ENCODE assay signal across 12 mouse cellular contexts in genomic region chr2:157349121-157349778, GRCm38 (mm10). TPM values are rescaled to one million over a fixed set of nuclear protein-coding genes. Genes with fewer than 3 reads are reported as not detected.
DNase-seq lines count a peak whose midpoint lies in the region; ATAC-seq and TF ChIP-seq lines count a peak whose summit lies in the region.
"Had no signal": no experiment of that assay in that cellular context is flagged by ENCODE, and none has a peak within 500 bp of the region (broad histone marks: within the 10 kb centered on the region; RNA-seq: fewer than 3 reads in every experiment).

No protein-coding gene starts in this region.

- TF ChIP-seq POLR2A in heart, adult 2 months (IDR thresholded peaks at IDR 0.05; ENCODE audit: insufficient read depth, low read depth, low read length): no peak

- 26% methylated on average over 12 of the region's 12 CpGs for WGBS in forebrain, postnatal 0 days
- WGBS in midbrain, embryonic 10.5 days: 54% methylated on average over 12 of the region's 12 CpGs
- 49% methylated on average over 12 of the region's 12 CpGs for WGBS in stomach, embryonic 15.5 days
- WGBS in heart, adult 2 months: 63% methylated on average over 12 of the region's 12 CpGs

- intact Hi-C loops in heart, postnatal 36 days (cut with DNase I): no loop called here
- intact Hi-C loops in gastrocnemius, adult 2 months (cut with DNase I): no loop called here
- intact Hi-C loops in heart, adult 2 months (cut with DNase I): no loop called here

- no peaks in the 10 kb centered on the region for H3K36me3 ChIP-seq in forebrain, postnatal 0 days (ENCODE audit: insufficient read depth)
- H3K36me3 ChIP-seq in midbrain, embryonic 10.5 days: no peaks in the 10 kb centered on the region
- no peaks in the 10 kb centered on the region for H3K36me3 ChIP-seq in stomach, embryonic 15.5 days
- H3K36me3 ChIP-seq in heart, adult 2 months (ENCODE audit: control insufficient read depth, insufficient read depth, low read length): no peaks in the 10 kb centered on the region

- TF ChIP-seq EP300 in heart, adult 2 months (IDR thresholded peaks at IDR 0.05; ENCODE audit: insufficient read depth, low read depth, low read length): no peak

- peak; percentile 52; the same call in 1 of the 2 replicates for ATAC-seq in forebrain, postnatal 0 days
- ATAC-seq in stomach, embryonic 15.5 days (ENCODE audit: insufficient read depth, low FRiP score, low read depth): no peak

- no peak for TF ChIP-seq CTCF in forebrain, postnatal 0 days (IDR thresholded peaks at IDR 0.05; ENCODE audit: low read depth)
- no peak for TF ChIP-seq CTCF in gastrocnemius, adult 2 months (IDR thresholded peaks at IDR 0.05)
- no peak for TF ChIP-seq CTCF in heart, adult 2 months (IDR thresholded peaks at IDR 0.05)

- no peaks in the 10 kb centered on the region for H3K27me3 ChIP-seq in forebrain, postnatal 0 days (ENCODE audit: insufficient read depth, low read length)
- no peaks in the 10 kb centered on the region for H3K27me3 ChIP-seq in midbrain, embryonic 10.5 days (ENCODE audit: low read depth, poor library complexity, severe bottlenecking)
- H3K27me3 ChIP-seq in stomach, embryonic 15.5 days (replicated peaks): no peaks in the 10 kb centered on the region
- H3K27me3 ChIP-seq in heart, adult 2 months (ENCODE audit: control insufficient read depth, insufficient read depth, low read length): no peaks in the 10 kb centered on the region

- no peaks in the 10 kb centered on the region for H3K9me3 ChIP-seq in forebrain, postnatal 0 days (ENCODE audit: low read length)
- H3K9me3 ChIP-seq in midbrain, embryonic 10.5 days (replicated peaks): no peaks in the 10 kb centered on the region
- H3K9me3 ChIP-seq in stomach, embryonic 15.5 days: no peaks in the 10 kb centered on the region

- H3K9ac ChIP-seq in forebrain, postnatal 0 days: no peak overlapping the region
- H3K9ac ChIP-seq in stomach, embryonic 15.5 days: no peak overlapping the region
- H3K9ac ChIP-seq in heart, adult 2 months (ENCODE audit: low read depth, low read length): no peak overlapping the region

- H3K4me1 ChIP-seq in forebrain, postnatal 0 days (ENCODE audit: insufficient read depth): peaks cover 26% of the 10 kb centered on the region
- H3K4me1 ChIP-seq in midbrain, embryonic 10.5 days: peaks cover 33% of the 10 kb centered on the region
- peaks cover 11% of the 10 kb centered on the region for H3K4me1 ChIP-seq in stomach, embryonic 15.5 days
- H3K4me1 ChIP-seq in heart, adult 2 months (ENCODE audit: control insufficient read depth, insufficient read depth, low read length): no peaks in the 10 kb centered on the region

- peak overlapping the region; percentile 75 for H3K27ac ChIP-seq in forebrain, postnatal 0 days (ENCODE audit: low read depth, low read length)
- H3K27ac ChIP-seq in midbrain, embryonic 10.5 days (replicated peaks): peak overlapping the region; percentile 78
- peak overlapping the region; percentile 92; the same call in 1 of the 2 replicates for H3K27ac ChIP-seq in stomach, embryonic 15.5 days
- H3K27ac ChIP-seq in gastrocnemius, adult 2 months: no peak overlapping the region
- H3K27ac ChIP-seq in heart, adult 2 months: no peak overlapping the region

- no peaks in the 10 kb centered on the region for H3K79me2 ChIP-seq in heart, adult 2 months (replicated peaks; ENCODE audit: control insufficient read depth, insufficient read depth, low read length)

- peak overlapping the region; percentile 1; the same call in 1 of the 2 replicates for H3K4me2 ChIP-seq in forebrain, postnatal 0 days (ENCODE audit: low read depth)
- H3K4me2 ChIP-seq in stomach, embryonic 15.5 days: no peak overlapping the region

- DNase-seq in right cerebral cortex, postnatal 10 days (ENCODE audit: low spot score in 2 of 2): peak; percentile 52 to 55
- no peak for DNase-seq in right cerebral cortex, postnatal 25 days
- DNase-seq in forebrain, postnatal 0 days: peak; percentile 77
- no peak for DNase-seq in midbrain, embryonic 10.5 days (ENCODE audit: low spot score)
- DNase-seq in heart, postnatal 36 days: no peak
- DNase-seq in gastrocnemius, adult 2 months: no peak
- DNase-seq in heart, adult 2 months: no peak
- DNase-seq: lung, adult 18-20 months had no signal

- no peak overlapping the region for H3K4me3 ChIP-seq in forebrain, postnatal 0 days (ENCODE audit: low read depth, low read length)
- H3K4me3 ChIP-seq in midbrain, embryonic 10.5 days: no peak overlapping the region
- no peak overlapping the region for H3K4me3 ChIP-seq in stomach, embryonic 15.5 days (replicated peaks)
- no peak overlapping the region for H3K4me3 ChIP-seq in gastrocnemius, adult 2 months
- H3K4me3 ChIP-seq in heart, adult 2 months: no peak overlapping the region

RNA-seq across cellular contexts. Expression of gene Ghrh, which starts 1.9 kb away (rescaled TPM):
- total RNA-seq in forebrain, postnatal 0 days (2014; rRNA removed): 1.5 and 1.7 TPM in 2 replicates
- 0.74 and 2.8 TPM in 2 replicates for polyA plus RNA-seq in forebrain, postnatal 0 days (2015; fragmentation: Nextera tagmentation; extraction: Ambion mirVana)
- 0.42 and 1.1 TPM in 2 replicates for polyA plus RNA-seq in midbrain, embryonic 10.5 days (2016; fragmentation: Nextera tagmentation; extraction: Ambion mirVana)
- polyA plus RNA-seq in stomach, embryonic 15.5 days (2015; fragmentation: Nextera tagmentation; extraction: Ambion mirVana): 0.49 TPM in 1 of 2 replicates, not detected in the other
- total RNA-seq in heart, postnatal 36 days (2021): not detected
- not detected for total RNA-seq in gastrocnemius, adult 2 months (2021)
- not detected for total RNA-seq in heart, adult 2 months (2021)
- polyA plus RNA-seq in heart, adult 2 months (2012; rRNA removed): not detected in 2 replicates
- total RNA-seq: gastrocnemius, adult 18-20 months; layer of hippocampus, postnatal 14 days had no signal
- polyA plus RNA-seq: spleen, adult 2 months had no signal

RNA-seq across cellular contexts. Expression of gene Manbal, which starts 18.1 kb away (rescaled TPM):
- total RNA-seq in forebrain, postnatal 0 days (2014; rRNA removed): 69.9 and 73.6 TPM in 2 replicates
- polyA plus RNA-seq in forebrain, postnatal 0 days (2015; fragmentation: Nextera tagmentation; extraction: Ambion mirVana): 139 TPM in 2 replicates
- 68.8 and 75.6 TPM in 2 replicates for polyA plus RNA-seq in midbrain, embryonic 10.5 days (2016; fragmentation: Nextera tagmentation; extraction: Ambion mirVana)
- 68.3 and 78.5 TPM in 2 replicates for polyA plus RNA-seq in stomach, embryonic 15.5 days (2015; fragmentation: Nextera tagmentation; extraction: Ambion mirVana)
- 10 to 100 TPM; 21.5 to 23.1 TPM for total RNA-seq in heart, postnatal 36 days (2021)
- total RNA-seq in gastrocnemius, adult 2 months (2021): 10 to 100 TPM; 13.5 TPM
- total RNA-seq in heart, adult 2 months (2021): 10 to 100 TPM; 14.5 to 20.1 TPM
- 42.6 and 44.2 TPM in 2 replicates for polyA plus RNA-seq in heart, adult 2 months (2012; rRNA removed)

Comparison
In these comparisons a context has a peak if more than half of its experiments do, and no peak if none do; other contexts are left out.
1. DNase-seq: peak in right cerebral cortex, postnatal 10 days (2 of 2) and forebrain, postnatal 0 days (single experiment); none in right cerebral cortex, postnatal 25 days (single experiment), midbrain, embryonic 10.5 days (single experiment), heart, postnatal 36 days (0 of 2), gastrocnemius, adult 2 months (single experiment) and heart, adult 2 months (0 of 2).
2. H3K27ac ChIP-seq: peak in forebrain, postnatal 0 days (single experiment), midbrain, embryonic 10.5 days (single experiment) and stomach, embryonic 15.5 days (single experiment); none in gastrocnemius, adult 2 months (single experiment) and heart, adult 2 months (single experiment).